Mouse (Mus musculus) lung, adult 2 months (tissue): Measurements from ENCODE around the gene Lyg1.

Source experiments
- CTCF ChIP-seq: fragments of 200-500 bp; IDR thresholded peaks from 2 replicates; pipeline ENCODE4 v1.5.1; 2011; ENCODE audit warnings: mild to moderate bottlenecking, low read length, control low read depth; ENCODE audit not compliant: insufficient read depth
- POLR2A ChIP-seq: fragments of 200-500 bp; IDR thresholded peaks from 2 replicates; pipeline ENCODE4 v1.6.1; 2011; ENCODE audit warnings: low read depth, mild to moderate bottlenecking, control low read depth, low read length, borderline replicate concordance; ENCODE audit errors: extremely low read depth

- no peak for TF ChIP-seq POLR2A
- TF ChIP-seq CTCF = no peak
These were observed 30.3 kb upstream of the Lyg1 start for GRCm38 (mm10) chr1:37987856-37988255.
